In genomic region chr7:101072123-101072740, GRCm38 (mm10) we compare ENCODE assay signal across 23 mouse cellular contexts. TPM values are rescaled to one million over a fixed set of nuclear protein-coding genes. Genes with fewer than 3 reads are reported as not detected.
DNase-seq lines count a peak whose midpoint lies in the region; ATAC-seq and TF ChIP-seq lines count a peak whose summit lies in the region.
"Had no signal": no experiment of that assay in that cellular context is flagged by ENCODE, and none has a peak within 500 bp of the region (broad histone marks: within the 10 kb centered on the region; RNA-seq: fewer than 3 reads in every experiment).

No protein-coding gene starts in this region.

- no peak overlapping the region for H3K4me2 ChIP-seq in liver, embryonic 12.5 days
- no peak overlapping the region for H3K4me2 ChIP-seq in stomach, embryonic 16.5 days (ENCODE audit: low read depth, low read length)
- H3K4me2 ChIP-seq in stomach, postnatal 0 days (replicated peaks; ENCODE audit: low read depth) = no peak overlapping the region
- H3K4me2 ChIP-seq: embryonic facial prominence, embryonic 12.5 days; embryonic facial prominence, embryonic 15.5 days; heart, embryonic 11.5 days; hindbrain, embryonic 12.5 days; hindbrain, embryonic 15.5 days had no signal

- ATAC-seq in liver, embryonic 12.5 days = no peak
- no peak for ATAC-seq in stomach, embryonic 16.5 days (ENCODE audit: insufficient read depth, low FRiP score)
- no peak for ATAC-seq in stomach, postnatal 0 days (ENCODE audit: low FRiP score, low TSS enrichment)
- ATAC-seq: forebrain, embryonic 14.5 days; forebrain, postnatal 0 days had no signal

- H3K27ac ChIP-seq in liver, embryonic 12.5 days = peak overlapping the region; percentile 37; the same call in 1 of the 2 replicates
- peak overlapping the region; percentile 43; the same call in 1 of the 2 replicates for H3K27ac ChIP-seq in stomach, embryonic 16.5 days (ENCODE audit: low read length)
- no peak overlapping the region for H3K27ac ChIP-seq in stomach, postnatal 0 days (replicated peaks)
- H3K27ac ChIP-seq: embryonic facial prominence, embryonic 12.5 days; embryonic facial prominence, embryonic 15.5 days; gastrocnemius, adult 2 months; hindbrain, embryonic 12.5 days; hindbrain, embryonic 15.5 days had no signal

- H3K36me3 ChIP-seq in liver, embryonic 12.5 days = no peaks in the 10 kb centered on the region
- H3K36me3 ChIP-seq in stomach, embryonic 16.5 days (ENCODE audit: control insufficient read depth, insufficient read depth, low read length) = no peaks in the 10 kb centered on the region
- H3K36me3 ChIP-seq in stomach, postnatal 0 days (ENCODE audit: control insufficient read depth, insufficient read depth, low read length) = no peaks in the 10 kb centered on the region
- H3K36me3 ChIP-seq in splenic B cell, adult 2 months (ENCODE audit: control insufficient read depth, insufficient read depth, low read length, poor library complexity, severe bottlenecking) = no peaks in the 10 kb centered on the region
- H3K36me3 ChIP-seq: embryonic facial prominence, embryonic 12.5 days; embryonic facial prominence, embryonic 15.5 days; hindbrain, embryonic 12.5 days; hindbrain, embryonic 15.5 days had no signal

- WGBS in liver, embryonic 12.5 days (ENCODE audit: insufficient replicate concordance) = 35% methylated on average over 12 of the region's 12 CpGs
- 57% methylated on average over 12 of the region's 12 CpGs for WGBS in stomach, embryonic 16.5 days
- 60% methylated on average over 12 of the region's 12 CpGs for WGBS in stomach, postnatal 0 days

- H3K9ac ChIP-seq in liver, embryonic 12.5 days = no peak overlapping the region
- H3K9ac ChIP-seq in stomach, embryonic 16.5 days (ENCODE audit: low read length) = no peak overlapping the region
- no peak overlapping the region for H3K9ac ChIP-seq in stomach, postnatal 0 days (ENCODE audit: low read length)
- H3K9ac ChIP-seq: embryonic facial prominence, embryonic 12.5 days; embryonic facial prominence, embryonic 15.5 days; forebrain, postnatal 0 days; hindbrain, embryonic 12.5 days; hindbrain, embryonic 15.5 days had no signal

- H3K4me1 ChIP-seq in liver, embryonic 12.5 days = peaks cover 55% of the 10 kb centered on the region
- peaks cover 12% of the 10 kb centered on the region for H3K4me1 ChIP-seq in stomach, embryonic 16.5 days (ENCODE audit: control insufficient read depth, insufficient read depth, low read length)
- H3K4me1 ChIP-seq in stomach, postnatal 0 days (replicated peaks; ENCODE audit: control insufficient read depth, insufficient read depth) = no peaks in the 10 kb centered on the region
- H3K4me1 ChIP-seq: embryonic facial prominence, embryonic 12.5 days; hindbrain, embryonic 12.5 days; hindbrain, embryonic 15.5 days had no signal

- TF ChIP-seq EP300 in stomach, postnatal 0 days (optimal IDR thresholded peaks at IDR 0.05) = no peak

- no peaks in the 10 kb centered on the region for H3K9me3 ChIP-seq in liver, embryonic 12.5 days (replicated peaks)
- no peaks in the 10 kb centered on the region for H3K9me3 ChIP-seq in stomach, embryonic 16.5 days (replicated peaks; ENCODE audit: control insufficient read depth, low read length)
- no peaks in the 10 kb centered on the region for H3K9me3 ChIP-seq in stomach, postnatal 0 days (ENCODE audit: control insufficient read depth, low read length)
- H3K9me3 ChIP-seq: embryonic facial prominence, embryonic 12.5 days; embryonic facial prominence, embryonic 15.5 days; hindbrain, embryonic 12.5 days; hindbrain, embryonic 15.5 days had no signal

- no peak overlapping the region for H3K4me3 ChIP-seq in liver, embryonic 12.5 days
- H3K4me3 ChIP-seq in stomach, embryonic 16.5 days (replicated peaks; ENCODE audit: low read length) = no peak overlapping the region
- no peak overlapping the region for H3K4me3 ChIP-seq in stomach, postnatal 0 days (ENCODE audit: low read depth, low read length)
- H3K4me3 ChIP-seq: embryonic facial prominence, embryonic 12.5 days; embryonic facial prominence, embryonic 15.5 days; gastrocnemius, adult 2 months; hindbrain, embryonic 12.5 days; hindbrain, embryonic 15.5 days had no signal

- DNase-seq in liver = no peak
- no peak for DNase-seq in stomach, postnatal 0 days (ENCODE audit: low spot score)
- DNase-seq in induced T-regulatory cell, adult 2 months (ENCODE audit: low read depth) = peak; percentile 56
- peak; percentile 44 for DNase-seq in splenic B cell, adult 2 months (ENCODE audit: low read depth, low spot score)
- DNase-seq in spleen, postnatal 14 days (ENCODE audit: low spot score in 2 of 2) = no peak
- DNase-seq: adrenal gland, adult 2 months; adrenal gland, postnatal 14 days; cerebellum, adult 11 months; cerebellum, adult 2 months; cerebellum, adult 9-11 months; cerebellum, postnatal 25 days; forebrain, postnatal 0 days; gastrocnemius, adult 2 months; gastrocnemius, postnatal 14 days; heart, adult 11 months had no signal

- no peaks in the 10 kb centered on the region for H3K27me3 ChIP-seq in liver, embryonic 12.5 days (replicated peaks)
- H3K27me3 ChIP-seq in stomach, embryonic 16.5 days (ENCODE audit: control insufficient read depth, insufficient read depth, low read length) = no peaks in the 10 kb centered on the region
- no peaks in the 10 kb centered on the region for H3K27me3 ChIP-seq in stomach, postnatal 0 days (ENCODE audit: control insufficient read depth, insufficient read depth, low read length)
- no peaks in the 10 kb centered on the region for H3K27me3 ChIP-seq in splenic B cell, adult 2 months (ENCODE audit: control insufficient read depth, insufficient read depth, low read length, poor library complexity, severe bottlenecking)
- H3K27me3 ChIP-seq: embryonic facial prominence, embryonic 12.5 days; embryonic facial prominence, embryonic 15.5 days; hindbrain, embryonic 12.5 days; hindbrain, embryonic 15.5 days had no signal

- TF ChIP-seq CTCF in stomach, postnatal 0 days (IDR thresholded peaks at IDR 0.05; ENCODE audit: low read depth) = no peak

RNA-seq across cellular contexts. Expression of gene Fchsd2, which starts 20.4 kb away (rescaled TPM):
- polyA plus RNA-seq in liver, embryonic 12.5 days (2016; fragmentation: Nextera tagmentation; extraction: Ambion mirVana) = 8.0 and 8.8 TPM in 2 replicates
- 20.0 and 21.5 TPM in 2 replicates for polyA plus RNA-seq in stomach, embryonic 16.5 days (2015; fragmentation: Nextera tagmentation; extraction: Ambion mirVana)
- 6.4 and 6.9 TPM in 2 replicates for polyA plus RNA-seq in stomach, postnatal 0 days (2015; fragmentation: Nextera tagmentation; extraction: Ambion mirVana)

RNA-seq across cellular contexts. Expression of gene P2ry2, which starts 59.6 kb away (rescaled TPM):
- 1.2 TPM in 2 replicates for polyA plus RNA-seq in liver, embryonic 12.5 days (2016; fragmentation: Nextera tagmentation; extraction: Ambion mirVana)
- polyA plus RNA-seq in stomach, embryonic 16.5 days (2015; fragmentation: Nextera tagmentation; extraction: Ambion mirVana) = 8.5 and 12.0 TPM in 2 replicates
- 5.7 and 5.8 TPM in 2 replicates for polyA plus RNA-seq in stomach, postnatal 0 days (2015; fragmentation: Nextera tagmentation; extraction: Ambion mirVana)

Comparison
In these comparisons a context has a peak if more than half of its experiments do, and no peak if none do; other contexts are left out.
1. DNase-seq: peak in induced T-regulatory cell, adult 2 months (single experiment) and splenic B cell, adult 2 months (single experiment); none in liver (single experiment), stomach, postnatal 0 days (single experiment) and spleen, postnatal 14 days (0 of 2).